11 mouse cellular contexts compared by ENCODE assay signal in genomic region chr11:79069453-79070153, GRCm38 (mm10).
DNase-seq lines count a peak whose midpoint lies in the region; ATAC-seq and TF ChIP-seq lines count a peak whose summit lies in the region.
"Had no signal": no experiment of that assay in that cellular context is flagged by ENCODE, and none has a peak within 500 bp of the region (broad histone marks: within the 10 kb centered on the region; RNA-seq: fewer than 3 reads in every experiment).

No protein-coding gene starts in this region.

- no peaks in the 10 kb centered on the region for H3K9me3 ChIP-seq in forebrain, postnatal 0 days (ENCODE audit: low read length)
- H3K9me3 ChIP-seq in liver, embryonic 16.5 days (replicated peaks; ENCODE audit: control insufficient read depth, low read length): no peaks in the 10 kb centered on the region
- H3K9me3 ChIP-seq in stomach, embryonic 15.5 days: no peaks in the 10 kb centered on the region

- H3K4me2 ChIP-seq in forebrain, postnatal 0 days (ENCODE audit: low read depth): no peak overlapping the region
- H3K4me2 ChIP-seq in liver, embryonic 16.5 days (ENCODE audit: low read depth, low read length): peak overlapping the region; percentile 67
- H3K4me2 ChIP-seq in stomach, embryonic 15.5 days: no peak overlapping the region

- 23% methylated on average over 10 of the region's 10 CpGs for WGBS in forebrain, postnatal 0 days
- WGBS in liver, embryonic 16.5 days (ENCODE audit: insufficient replicate concordance): 43% methylated on average over 10 of the region's 10 CpGs
- 34% methylated on average over 9 of the region's 10 CpGs for WGBS in stomach, embryonic 15.5 days

- peaks cover 7% of the 10 kb centered on the region; the same call in 1 of the 2 replicates for H3K36me3 ChIP-seq in forebrain, postnatal 0 days (ENCODE audit: insufficient read depth)
- no peaks in the 10 kb centered on the region for H3K36me3 ChIP-seq in liver, embryonic 16.5 days (ENCODE audit: control insufficient read depth, insufficient read depth)
- H3K36me3 ChIP-seq in stomach, embryonic 15.5 days: no peaks in the 10 kb centered on the region

- H3K27me3 ChIP-seq in forebrain, postnatal 0 days (ENCODE audit: insufficient read depth, low read length): no peaks in the 10 kb centered on the region
- H3K27me3 ChIP-seq in liver, embryonic 16.5 days (ENCODE audit: control insufficient read depth, insufficient read depth, low read depth, low read length): no peaks in the 10 kb centered on the region
- no peaks in the 10 kb centered on the region for H3K27me3 ChIP-seq in stomach, embryonic 15.5 days (replicated peaks)

- TF ChIP-seq CTCF in forebrain, postnatal 0 days (IDR thresholded peaks at IDR 0.05; ENCODE audit: low read depth): no peak

- 0 out of 2 replicates have a peak, but pooled peaks cover 5% of the 10 kb centered on the region for H3K4me1 ChIP-seq in forebrain, postnatal 0 days (ENCODE audit: insufficient read depth)
- H3K4me1 ChIP-seq in liver, embryonic 16.5 days (ENCODE audit: control insufficient read depth, low read depth, low read length): peaks cover 75% of the 10 kb centered on the region
- peaks cover 18% of the 10 kb centered on the region for H3K4me1 ChIP-seq in stomach, embryonic 15.5 days

- H3K27ac ChIP-seq in forebrain, postnatal 0 days (ENCODE audit: low read depth, low read length): peak overlapping the region; percentile 74
- H3K27ac ChIP-seq in liver, embryonic 16.5 days (ENCODE audit: low read length): peak overlapping the region; percentile 97
- 0 out of 2 replicates have a peak overlapping the region, but pooled peaks have one; percentile 1 for H3K27ac ChIP-seq in stomach, embryonic 15.5 days
- H3K27ac ChIP-seq: macrophage had no signal

- H3K4me3 ChIP-seq in forebrain, postnatal 0 days (ENCODE audit: low read depth, low read length): no peak overlapping the region
- peak overlapping the region; percentile 51 for H3K4me3 ChIP-seq in liver, embryonic 16.5 days (ENCODE audit: low read depth, low read length)
- no peak overlapping the region for H3K4me3 ChIP-seq in stomach, embryonic 15.5 days (replicated peaks)

- peak; percentile 86 for ATAC-seq in forebrain, postnatal 0 days
- peak; percentile 76 for ATAC-seq in liver, embryonic 16.5 days (ENCODE audit: low read depth)
- peak; percentile 65 for ATAC-seq in stomach, embryonic 15.5 days (ENCODE audit: insufficient read depth, low FRiP score, low read depth)

- peak; percentile 16 for DNase-seq in retina, embryonic 14.5 days (ENCODE audit: low spot score)
- DNase-seq in retina, postnatal 1 day: no peak
- DNase-seq in forebrain, postnatal 0 days: peak; percentile 56
- no peak for DNase-seq in cerebellum, adult 11-12 months
- DNase-seq in layer of hippocampus, adult 9-10 months (ENCODE audit: low spot score): no peak
- DNase-seq in frontal cortex, postnatal 36 days (ENCODE audit: low spot score in 2 of 2): no peak
- DNase-seq: kidney, postnatal 14 days; right cerebral cortex, postnatal 14 days had no signal

- 0 out of 2 replicates have a peak overlapping the region, but pooled peaks have one; percentile 10 for H3K9ac ChIP-seq in forebrain, postnatal 0 days
- peak overlapping the region; percentile 72 for H3K9ac ChIP-seq in liver, embryonic 16.5 days (ENCODE audit: low read depth, low read length)
- no peak overlapping the region for H3K9ac ChIP-seq in stomach, embryonic 15.5 days

Comparison
In these comparisons a context has a peak if more than half of its experiments do, and no peak if none do; other contexts are left out.
1. DNase-seq: peak in retina, embryonic 14.5 days (single experiment) and forebrain, postnatal 0 days (single experiment); none in retina, postnatal 1 day (single experiment), cerebellum, adult 11-12 months (single experiment), layer of hippocampus, adult 9-10 months (single experiment) and frontal cortex, postnatal 36 days (0 of 2).
2. H3K27ac ChIP-seq: peak in every context shown above with its lines; median percentile 97 in liver, embryonic 16.5 days; 74 in forebrain, postnatal 0 days; 1 in stomach, embryonic 15.5 days.
3. Peak in every context shown above with its lines, with median percentiles within 50 percentile points of each other: ATAC-seq.